Mouse (Mus musculus): ENCODE data around the gene Atp8b4. TPM values are rescaled to one million over a fixed set of nuclear protein-coding genes. Genes with fewer than 3 reads are reported as not detected.

Gene Atp8b4
- polyA plus RNA-seq, 1 experiment from 2014 or later = 2.6 TPM

- DNase-seq (ENCODE audit: low spot score) = no peak
- 67% methylated on average over 4 of the region's 4 CpGs for WGBS
Observed at GRCm38 (mm10) chr2:126415981-126416380, 84.5 kb downstream of the Atp8b4 start.

GRCm38 (mm10) chr2:126412759-126413158 is 87.7 kb downstream of the Atp8b4 start:
- Histone ChIP-seq H3K36me3 (ENCODE audit: control insufficient read depth, insufficient read depth, low read length) (no peaks in the 10 kb centered on the region), H3K27ac (replicated peaks; ENCODE audit: low read depth, low read length) (no peak overlapping the region), H3K27me3 (replicated peaks; ENCODE audit: control insufficient read depth, insufficient read depth, low read length) (no peaks in the 10 kb centered on the region), H3K9me3 (ENCODE audit: control insufficient read depth, low read length) (no peaks in the 10 kb centered on the region), H3K4me2 (ENCODE audit: low read depth, low read length) (no peak overlapping the region), H3K4me3 (ENCODE audit: low read depth, low read length) (no peak overlapping the region), H3K4me1 (ENCODE audit: control insufficient read depth, insufficient read depth, low read length) (no peaks in the 10 kb centered on the region), H3K9ac (ENCODE audit: low read depth, low read length) (no peak overlapping the region)
- DNase-seq (ENCODE audit: low spot score) = no peak
- ATAC-seq (ENCODE audit: low read depth) = no peak

More at GRCm38 (mm10) chr2:126415981-126416380, 84.5 kb downstream of the Atp8b4 start:
- no peak overlapping the region for H3K27ac ChIP-seq (replicated peaks; ENCODE audit: low read depth, low read length)
- ATAC-seq (ENCODE audit: low read depth) = no peak
- H3K4me3 ChIP-seq (ENCODE audit: low read depth, low read length) = no peak overlapping the region
- no peak overlapping the region for H3K4me2 ChIP-seq (ENCODE audit: low read depth, low read length)
- no peak overlapping the region for H3K9ac ChIP-seq (ENCODE audit: low read depth, low read length)
- no peaks in the 10 kb centered on the region for H3K4me1 ChIP-seq (ENCODE audit: control insufficient read depth, insufficient read depth, low read length)
- no peaks in the 10 kb centered on the region for H3K9me3 ChIP-seq (ENCODE audit: control insufficient read depth, low read length)
- H3K36me3 ChIP-seq (ENCODE audit: control insufficient read depth, insufficient read depth, low read length) = no peaks in the 10 kb centered on the region
- no peaks in the 10 kb centered on the region for H3K27me3 ChIP-seq (replicated peaks; ENCODE audit: control insufficient read depth, insufficient read depth, low read length)

- no peak overlapping the region for H3K4me2 ChIP-seq (ENCODE audit: low read depth, low read length)
- H3K9ac ChIP-seq (ENCODE audit: low read depth, low read length) = no peak overlapping the region
- no peaks in the 10 kb centered on the region for H3K36me3 ChIP-seq (ENCODE audit: control insufficient read depth, insufficient read depth, low read length)
- H3K9me3 ChIP-seq (ENCODE audit: control insufficient read depth, low read length) = no peaks in the 10 kb centered on the region
- no peaks in the 10 kb centered on the region for H3K4me1 ChIP-seq (ENCODE audit: control insufficient read depth, insufficient read depth, low read length)
- H3K4me3 ChIP-seq (ENCODE audit: low read depth, low read length) = no peak overlapping the region
- WGBS = 86% methylated on average over 2 of the region's 2 CpGs
- ATAC-seq (ENCODE audit: low read depth) (no peak), DNase-seq (ENCODE audit: low spot score) (no peak)
- no peak overlapping the region for H3K27ac ChIP-seq (replicated peaks; ENCODE audit: low read depth, low read length)
- no peaks in the 10 kb centered on the region for H3K27me3 ChIP-seq (replicated peaks; ENCODE audit: control insufficient read depth, insufficient read depth, low read length)
Observed at GRCm38 (mm10) chr2:126399454-126399853, 101.0 kb downstream of the Atp8b4 start.

DNA sequence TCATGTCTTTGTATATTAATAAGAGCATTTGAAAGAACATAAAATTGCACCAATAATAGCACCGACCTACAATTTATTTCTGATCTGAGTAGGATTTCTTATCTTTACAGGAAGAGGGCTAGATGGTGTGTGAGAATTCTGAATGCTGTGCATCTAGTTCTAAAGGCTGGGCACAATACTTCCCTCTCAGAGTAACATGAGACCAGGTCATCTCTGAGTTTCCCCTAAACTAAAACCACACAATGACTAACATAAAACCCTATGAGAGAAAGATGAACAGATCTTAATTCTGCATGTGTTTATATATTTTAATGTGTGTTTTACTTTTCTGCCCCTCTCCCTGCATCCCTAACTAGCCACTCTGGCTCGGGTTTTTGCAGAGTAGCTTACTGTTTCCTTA is 101.5 kb downstream of the Atp8b4 start:
- no peak for DNase-seq (ENCODE audit: low spot score)
- no peak overlapping the region for H3K4me2 ChIP-seq (ENCODE audit: low read depth, low read length)
- no peaks in the 10 kb centered on the region for H3K27me3 ChIP-seq (replicated peaks; ENCODE audit: control insufficient read depth, insufficient read depth, low read length)
- H3K9ac ChIP-seq (ENCODE audit: low read depth, low read length) = no peak overlapping the region
- 73% methylated on average over 2 of the region's 2 CpGs for WGBS
- no peaks in the 10 kb centered on the region for H3K36me3 ChIP-seq (ENCODE audit: control insufficient read depth, insufficient read depth, low read length)
- no peak overlapping the region for H3K4me3 ChIP-seq (ENCODE audit: low read depth, low read length)
- H3K4me1 ChIP-seq (ENCODE audit: control insufficient read depth, insufficient read depth, low read length) = no peaks in the 10 kb centered on the region
- no peak for ATAC-seq (ENCODE audit: low read depth)
- H3K9me3 ChIP-seq (ENCODE audit: control insufficient read depth, low read length) = no peaks in the 10 kb centered on the region
- no peak overlapping the region for H3K27ac ChIP-seq (replicated peaks; ENCODE audit: low read depth, low read length)

DNA sequence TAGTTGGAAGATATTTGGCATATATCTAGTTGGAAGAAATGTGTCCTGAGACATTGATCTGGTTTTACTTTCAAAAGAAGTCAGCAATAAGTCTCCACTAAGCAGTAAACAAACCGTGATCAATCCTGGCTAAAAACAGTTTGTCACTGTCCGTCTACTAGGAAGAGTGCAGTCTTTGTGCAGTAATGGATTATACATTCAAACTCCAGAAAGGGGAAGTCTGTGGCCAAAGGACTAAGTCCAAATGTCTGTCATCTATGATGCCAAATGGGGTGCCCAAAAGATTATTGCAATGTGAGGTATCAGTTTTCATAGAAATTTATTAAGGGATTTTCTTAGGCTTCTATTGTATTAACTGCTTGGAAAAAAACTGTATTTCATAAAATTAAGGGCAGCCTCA is 102.3 kb downstream of the Atp8b4 start:
- Histone ChIP-seq H3K4me1 (ENCODE audit: control insufficient read depth, insufficient read depth, low read length) (no peaks in the 10 kb centered on the region), H3K4me2 (ENCODE audit: low read depth, low read length) (no peak overlapping the region), H3K36me3 (ENCODE audit: control insufficient read depth, insufficient read depth, low read length) (no peaks in the 10 kb centered on the region), H3K9me3 (ENCODE audit: control insufficient read depth, low read length) (no peaks in the 10 kb centered on the region), H3K4me3 (ENCODE audit: low read depth, low read length) (no peak overlapping the region), H3K9ac (ENCODE audit: low read depth, low read length) (no peak overlapping the region), H3K27me3 (replicated peaks; ENCODE audit: control insufficient read depth, insufficient read depth, low read length) (no peaks in the 10 kb centered on the region), H3K27ac (replicated peaks; ENCODE audit: low read depth, low read length) (no peak overlapping the region)
- WGBS = 63% methylated on average over 2 of the region's 2 CpGs
- DNase-seq (ENCODE audit: low spot score) (no peak), ATAC-seq (ENCODE audit: low read depth) (no peak)

GRCm38 (mm10) chr2:126397513-126397912 is 103.0 kb downstream of the Atp8b4 start:
- H3K4me2 ChIP-seq (ENCODE audit: low read depth, low read length) = no peak overlapping the region
- no peak overlapping the region for H3K27ac ChIP-seq (replicated peaks; ENCODE audit: low read depth, low read length)
- no peak overlapping the region for H3K9ac ChIP-seq (ENCODE audit: low read depth, low read length)
- no peak overlapping the region for H3K4me3 ChIP-seq (ENCODE audit: low read depth, low read length)
- no peaks in the 10 kb centered on the region for H3K4me1 ChIP-seq (ENCODE audit: control insufficient read depth, insufficient read depth, low read length)
- no peaks in the 10 kb centered on the region for H3K9me3 ChIP-seq (ENCODE audit: control insufficient read depth, low read length)
- WGBS = 79% methylated on average over 8 of the region's 8 CpGs
- ATAC-seq (ENCODE audit: low read depth) = no peak
- H3K36me3 ChIP-seq (ENCODE audit: control insufficient read depth, insufficient read depth, low read length) = no peaks in the 10 kb centered on the region
- no peaks in the 10 kb centered on the region for H3K27me3 ChIP-seq (replicated peaks; ENCODE audit: control insufficient read depth, insufficient read depth, low read length)
- DNase-seq (ENCODE audit: low spot score) = no peak

DNA sequence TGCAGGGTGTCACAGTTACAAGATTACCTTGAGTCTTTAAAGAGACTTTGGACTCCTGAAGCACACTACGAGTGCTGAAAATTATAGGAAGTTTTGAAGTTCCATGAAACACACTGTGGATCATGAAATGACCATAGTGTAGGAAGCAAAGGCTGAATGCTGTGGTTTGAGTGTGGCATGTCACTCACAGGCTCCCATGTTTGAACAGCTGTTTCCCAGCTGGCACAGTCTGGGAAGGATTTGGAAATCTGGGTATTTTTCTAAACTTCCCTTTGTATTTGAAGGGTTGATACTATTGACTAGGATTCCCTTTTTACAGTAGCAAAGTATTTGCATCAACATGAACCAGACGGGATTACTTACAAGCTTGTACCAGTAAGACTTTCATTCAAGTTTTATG is 105.5 kb downstream of the Atp8b4 start:
- Histone ChIP-seq H3K36me3 (ENCODE audit: control insufficient read depth, insufficient read depth, low read length) (no peaks in the 10 kb centered on the region), H3K9me3 (ENCODE audit: control insufficient read depth, low read length) (no peaks in the 10 kb centered on the region), H3K4me2 (ENCODE audit: low read depth, low read length) (no peak overlapping the region), H3K4me3 (ENCODE audit: low read depth, low read length) (no peak overlapping the region), H3K9ac (ENCODE audit: low read depth, low read length) (no peak overlapping the region), H3K4me1 (ENCODE audit: control insufficient read depth, insufficient read depth, low read length) (no peaks in the 10 kb centered on the region), H3K27me3 (replicated peaks; ENCODE audit: control insufficient read depth, insufficient read depth, low read length) (no peaks in the 10 kb centered on the region), H3K27ac (replicated peaks; ENCODE audit: low read depth, low read length) (no peak overlapping the region)
- ATAC-seq (ENCODE audit: low read depth) (no peak), DNase-seq (ENCODE audit: low spot score) (no peak)
- WGBS = 59% methylated on average over 2 of the region's 2 CpGs

- Histone ChIP-seq H3K27ac (replicated peaks; ENCODE audit: low read depth, low read length) (no peak overlapping the region), H3K4me1 (ENCODE audit: control insufficient read depth, insufficient read depth, low read length) (no peaks in the 10 kb centered on the region), H3K4me2 (ENCODE audit: low read depth, low read length) (no peak overlapping the region), H3K27me3 (replicated peaks; ENCODE audit: control insufficient read depth, insufficient read depth, low read length) (no peaks in the 10 kb centered on the region), H3K9me3 (ENCODE audit: control insufficient read depth, low read length) (no peaks in the 10 kb centered on the region), H3K4me3 (ENCODE audit: low read depth, low read length) (no peak overlapping the region), H3K9ac (ENCODE audit: low read depth, low read length) (no peak overlapping the region), H3K36me3 (ENCODE audit: control insufficient read depth, insufficient read depth, low read length) (no peaks in the 10 kb centered on the region)
- WGBS = 80% methylated on average over 8 of the region's 8 CpGs
- DNase-seq (ENCODE audit: low spot score) (no peak), ATAC-seq (ENCODE audit: low read depth) (no peak)
Observed at GRCm38 (mm10) chr2:126387458-126388037, 112.9 kb downstream of the Atp8b4 start.

- Histone ChIP-seq H3K4me3 (ENCODE audit: low read depth, low read length) (no peak overlapping the region), H3K4me2 (ENCODE audit: low read depth, low read length) (no peak overlapping the region), H3K4me1 (ENCODE audit: control insufficient read depth, insufficient read depth, low read length) (no peaks in the 10 kb centered on the region), H3K27me3 (replicated peaks; ENCODE audit: control insufficient read depth, insufficient read depth, low read length) (no peaks in the 10 kb centered on the region), H3K36me3 (ENCODE audit: control insufficient read depth, insufficient read depth, low read length) (no peaks in the 10 kb centered on the region), H3K27ac (replicated peaks; ENCODE audit: low read depth, low read length) (no peak overlapping the region), H3K9me3 (ENCODE audit: control insufficient read depth, low read length) (no peaks in the 10 kb centered on the region), H3K9ac (ENCODE audit: low read depth, low read length) (no peak overlapping the region)
- ATAC-seq (ENCODE audit: low read depth) (no peak), DNase-seq (ENCODE audit: low spot score) (no peak)
Observed at GRCm38 (mm10) chr2:126386056-126386455, 114.4 kb downstream of the Atp8b4 start.

Measured in embryonic facial prominence, embryonic 14.5 days (tissue).